Mouse (Mus musculus) erythroblast, embryonic 14.5 days (primary cell): ENCODE results near the gene 4930558K02Rik.

Experiments
- GATA1 ChIP-seq: IDR thresholded peaks from 2 replicates; pipeline ENCODE4 v1.6.1; 2012; ENCODE audit warnings: low read length, inconsistent platforms, mixed read lengths
- TAL1 ChIP-seq: IDR thresholded peaks from 3 replicates; pipeline ENCODE4 v1.6.1; 2012; ENCODE audit warnings: low read length, inconsistent platforms, mixed read lengths

- TF ChIP-seq TAL1 = no peak
- TF ChIP-seq GATA1 = no peak
Measured at GRCm38 (mm10) chr1:162004821-162005770, 25.7 kb upstream of the 4930558K02Rik start.
